Mouse (Mus musculus) heart, postnatal 0 days (tissue): ENCODE results near the gene Cux1.

ENCODE experiments used
- CTCF ChIP-seq: IDR thresholded peaks from 2 replicates; pipeline ENCODE4 v1.5.1; 2016; ENCODE audit warnings: antibody characterized with exemption, control low read depth, low read depth
- EP300 ChIP-seq: IDR thresholded peaks from 2 replicates; pipeline ENCODE4 v1.6.1; 2016; ENCODE audit warnings: antibody characterized with exemption, low read depth

GRCm38 (mm10) chr5:136548776-136549175, 18.5 kb downstream of the Cux1 start:
- TF ChIP-seq CTCF, result no peak
- no peak for TF ChIP-seq EP300
